Mouse (Mus musculus): ENCODE data around the gene Gsg1. TPM values are rescaled to one million over a fixed set of nuclear protein-coding genes. Genes with fewer than 3 reads are reported as not detected.
A peak's percentile ranks its signal among the peaks of the same experiment; 100 is the strongest.

The Gsg1 gene
- polyA plus RNA-seq, 1 experiment from 2014 or later, result 0.20 TPM

GRCm38 (mm10) chr6:135200122-135200957, 53.8 kb downstream of the Gsg1 start:
- H3K4me1 ChIP-seq (replicated peaks), result peaks cover 27% of the 10 kb centered on the region
- H3K36me3 ChIP-seq, result no peaks in the 10 kb centered on the region
- no peak overlapping the region for H3K4me3 ChIP-seq (replicated peaks)
- H3K4me2 ChIP-seq (replicated peaks), result no peak overlapping the region
- no peak for ATAC-seq
- peaks cover 11% of the 10 kb centered on the region for H3K27me3 ChIP-seq
- H3K27ac ChIP-seq, result no peak overlapping the region
- no peaks in the 10 kb centered on the region for H3K9me3 ChIP-seq
- no peak overlapping the region for H3K9ac ChIP-seq (replicated peaks)
- 89% methylated on average over 16 of the region's 16 CpGs for WGBS

GRCm38 (mm10) chr6:135198726-135199125, 55.4 kb downstream of the Gsg1 start:
- Histone ChIP-seq H3K27me3 (peaks cover 16% of the 10 kb centered on the region), H3K4me2 (replicated peaks) (peak overlapping the region; percentile 91), H3K4me3 (replicated peaks) (peak overlapping the region; percentile 82), H3K4me1 (replicated peaks) (peaks cover 29% of the 10 kb centered on the region), H3K9ac (replicated peaks) (peak overlapping the region; percentile 88), H3K9me3 (no peaks in the 10 kb centered on the region), H3K36me3 (no peaks in the 10 kb centered on the region), H3K27ac (peak overlapping the region; percentile 88)
- WGBS, result 45% methylated on average over 6 of the region's 6 CpGs
- no peak for ATAC-seq

- H3K9ac ChIP-seq (replicated peaks), result peak within 1 kb of the TSS; percentile 88
- H3K27me3 ChIP-seq, result peaks cover 16% of the 10 kb centered on the region
- no peaks in the 10 kb centered on the region for H3K36me3 ChIP-seq
- peaks cover 33% of the 10 kb centered on the region for H3K4me1 ChIP-seq (replicated peaks)
- H3K4me3 ChIP-seq (replicated peaks), result peak within 1 kb of the TSS; percentile 82
- H3K27ac ChIP-seq, result peak within 1 kb of the TSS; percentile 88
- ATAC-seq, result peak; percentile 95
- H3K9me3 ChIP-seq, result no peaks in the 10 kb centered on the region
- 1% methylated on average over 52 of the region's 52 CpGs for WGBS
- peak within 1 kb of the TSS; percentile 91 for H3K4me2 ChIP-seq (replicated peaks)
These were observed 56.1 kb downstream of the Gsg1 start, which contains the start of the genes Fam234b and Hebp1 for GRCm38 (mm10) chr6:135197921-135198532. Gene Fam234b (plus strand): TSS chr6:135197977. Gene Hebp1 (minus strand): TSS chr6:135198022.

GRCm38 (mm10) chr6:135197446-135197845, 56.7 kb downstream of the Gsg1 start:
- Histone ChIP-seq H3K9ac (replicated peaks) (peak overlapping the region; percentile 88), H3K27me3 (peaks cover 16% of the 10 kb centered on the region), H3K36me3 (no peaks in the 10 kb centered on the region), H3K4me3 (replicated peaks) (peak overlapping the region; percentile 82), H3K4me2 (replicated peaks) (peak overlapping the region; percentile 91), H3K9me3 (no peaks in the 10 kb centered on the region), H3K27ac (no peak overlapping the region), H3K4me1 (replicated peaks) (peaks cover 33% of the 10 kb centered on the region)
- ATAC-seq, result no peak
- 21% methylated on average over 7 of the region's 7 CpGs for WGBS

- ATAC-seq, result no peak
- Histone ChIP-seq H3K9ac (replicated peaks) (no peak overlapping the region), H3K27ac (no peak overlapping the region), H3K27me3 (peaks cover 16% of the 10 kb centered on the region), H3K4me1 (replicated peaks) (peaks cover 33% of the 10 kb centered on the region), H3K4me3 (replicated peaks) (no peak overlapping the region), H3K4me2 (replicated peaks) (no peak overlapping the region), H3K36me3 (no peaks in the 10 kb centered on the region), H3K9me3 (no peaks in the 10 kb centered on the region)
- 82% methylated on average over 8 of the region's 8 CpGs for WGBS
These were observed 57.4 kb downstream of the Gsg1 start for GRCm38 (mm10) chr6:135196707-135197106.

GRCm38 (mm10) chr6:135194907-135195306, 59.2 kb downstream of the Gsg1 start:
- H3K27ac ChIP-seq, result no peak overlapping the region
- no peaks in the 10 kb centered on the region for H3K9me3 ChIP-seq
- H3K9ac ChIP-seq (replicated peaks), result no peak overlapping the region
- 83% methylated on average over 4 of the region's 4 CpGs for WGBS
- H3K4me3 ChIP-seq (replicated peaks), result no peak overlapping the region
- peaks cover 16% of the 10 kb centered on the region for H3K27me3 ChIP-seq
- no peak for ATAC-seq
- H3K4me1 ChIP-seq (replicated peaks), result peaks cover 30% of the 10 kb centered on the region
- no peaks in the 10 kb centered on the region for H3K36me3 ChIP-seq
- no peak overlapping the region for H3K4me2 ChIP-seq (replicated peaks)

- H3K4me3 ChIP-seq (replicated peaks), result no peak overlapping the region
- H3K9ac ChIP-seq (replicated peaks), result no peak overlapping the region
- no peak overlapping the region for H3K27ac ChIP-seq
- H3K4me1 ChIP-seq (replicated peaks), result peaks cover 19% of the 10 kb centered on the region
- ATAC-seq, result no peak
- no peaks in the 10 kb centered on the region for H3K36me3 ChIP-seq
- H3K4me2 ChIP-seq (replicated peaks), result no peak overlapping the region
- no peaks in the 10 kb centered on the region for H3K9me3 ChIP-seq
- peaks cover 16% of the 10 kb centered on the region for H3K27me3 ChIP-seq
- 23% methylated on average over 4 of the region's 4 CpGs for WGBS
These were observed 60.4 kb downstream of the Gsg1 start for GRCm38 (mm10) chr6:135193733-135194132.

GRCm38 (mm10) chr6:135192993-135193392, 61.2 kb downstream of the Gsg1 start:
- no peak overlapping the region for H3K4me3 ChIP-seq (replicated peaks)
- H3K36me3 ChIP-seq, result no peaks in the 10 kb centered on the region
- H3K9me3 ChIP-seq, result no peaks in the 10 kb centered on the region
- H3K4me2 ChIP-seq (replicated peaks), result no peak overlapping the region
- no peak overlapping the region for H3K9ac ChIP-seq (replicated peaks)
- peaks cover 14% of the 10 kb centered on the region for H3K4me1 ChIP-seq (replicated peaks)
- whole genome bisulfite sequencing, result 71% methylated on average over 8 of the region's 8 CpGs
- H3K27me3 ChIP-seq, result peaks cover 16% of the 10 kb centered on the region
- no peak overlapping the region for H3K27ac ChIP-seq
- ATAC-seq, result no peak

- no peaks in the 10 kb centered on the region for H3K36me3 ChIP-seq
- ATAC-seq, result no peak
- H3K27ac ChIP-seq, result no peak overlapping the region
- H3K9ac ChIP-seq (replicated peaks), result no peak overlapping the region
- peaks cover 14% of the 10 kb centered on the region for H3K27me3 ChIP-seq
- H3K4me1 ChIP-seq (replicated peaks), result peaks cover 10% of the 10 kb centered on the region
- 84% methylated on average over 1 of the region's 1 CpGs for WGBS
- H3K4me3 ChIP-seq (replicated peaks), result no peak overlapping the region
- H3K4me2 ChIP-seq (replicated peaks), result no peak overlapping the region
- no peaks in the 10 kb centered on the region for H3K9me3 ChIP-seq
These were observed 62.2 kb downstream of the Gsg1 start for GRCm38 (mm10) chr6:135191906-135192305.

GRCm38 (mm10) chr6:135190122-135190521, 64.0 kb downstream of the Gsg1 start:
- Histone ChIP-seq H3K4me1 (replicated peaks) (peaks cover 10% of the 10 kb centered on the region), H3K9ac (replicated peaks) (no peak overlapping the region), H3K4me2 (replicated peaks) (no peak overlapping the region), H3K27me3 (0 out of 2 replicates have a peak, but pooled peaks cover 2% of the 10 kb centered on the region), H3K27ac (no peak overlapping the region), H3K9me3 (no peaks in the 10 kb centered on the region), H3K36me3 (no peaks in the 10 kb centered on the region), H3K4me3 (replicated peaks) (no peak overlapping the region)
- WGBS, result 50% methylated on average over 6 of the region's 6 CpGs
- no peak for ATAC-seq

- 82% methylated on average over 4 of the region's 4 CpGs for WGBS
- Histone ChIP-seq H3K36me3 (no peaks in the 10 kb centered on the region), H3K4me1 (replicated peaks) (peaks cover 5% of the 10 kb centered on the region), H3K4me3 (replicated peaks) (no peak overlapping the region), H3K9ac (replicated peaks) (no peak overlapping the region), H3K27ac (no peak overlapping the region), H3K27me3 (no peaks in the 10 kb centered on the region), H3K4me2 (replicated peaks) (no peak overlapping the region), H3K9me3 (no peaks in the 10 kb centered on the region)
- ATAC-seq, result no peak
These were observed 65.5 kb downstream of the Gsg1 start for GRCm38 (mm10) chr6:135188629-135189028.
